Mouse (Mus musculus): ENCODE measurements around the gene Tas1r3. TPM values are rescaled to one million over a fixed set of nuclear protein-coding genes. Genes with fewer than 3 reads are reported as not detected.

The Tas1r3 gene
- polyA plus RNA-seq, 1 experiment from 2014 or later, result 0.45 TPM

GRCm38 (mm10) chr4:155851951-155852411, 11.2 kb downstream of the Tas1r3 start:
- H3K27ac ChIP-seq (ENCODE audit: low read depth, low read length), result no peak overlapping the region
- H3K4me3 ChIP-seq (ENCODE audit: low read depth, low read length), result no peak overlapping the region
- WGBS, result 80% methylated on average over 2 of the region's 2 CpGs
- H3K36me3 ChIP-seq (ENCODE audit: control insufficient read depth, insufficient read depth, low read length), result peaks cover 4% of the 10 kb centered on the region; the same call in 1 of the 2 replicates
- H3K9me3 ChIP-seq (ENCODE audit: control insufficient read depth, low read length), result no peaks in the 10 kb centered on the region
- DNase-seq (ENCODE audit: low spot score) (no peak), ATAC-seq (replicated peaks; ENCODE audit: low FRiP score) (no peak)
- no peaks in the 10 kb centered on the region for H3K27me3 ChIP-seq (ENCODE audit: control insufficient read depth, insufficient read depth, low read length)
- peaks cover 9% of the 10 kb centered on the region; the same call in 1 of the 2 replicates for H3K4me1 ChIP-seq (replicated peaks; ENCODE audit: control insufficient read depth, insufficient read depth, low read length)
- no peak overlapping the region for H3K9ac ChIP-seq (ENCODE audit: low read length)
- no peak overlapping the region for H3K4me2 ChIP-seq (ENCODE audit: low read depth, low read length, severe bottlenecking)

GRCm38 (mm10) chr4:155851368-155851767, 11.8 kb downstream of the Tas1r3 start:
- Histone ChIP-seq H3K4me1 (replicated peaks; ENCODE audit: control insufficient read depth, insufficient read depth, low read length) (peaks cover 10% of the 10 kb centered on the region; the same call in 1 of the 2 replicates), H3K9ac (ENCODE audit: low read length) (no peak overlapping the region), H3K4me3 (ENCODE audit: low read depth, low read length) (no peak overlapping the region), H3K4me2 (ENCODE audit: low read depth, low read length, severe bottlenecking) (no peak overlapping the region), H3K27ac (ENCODE audit: low read depth, low read length) (no peak overlapping the region), H3K27me3 (ENCODE audit: control insufficient read depth, insufficient read depth, low read length) (no peaks in the 10 kb centered on the region), H3K9me3 (ENCODE audit: control insufficient read depth, low read length) (no peaks in the 10 kb centered on the region), H3K36me3 (ENCODE audit: control insufficient read depth, insufficient read depth, low read length) (no peaks in the 10 kb centered on the region; the same call in 1 of the 2 replicates)
- WGBS, result 87% methylated on average over 3 of the region's 3 CpGs
- DNase-seq (ENCODE audit: low spot score), result no peak
- no peak for ATAC-seq (replicated peaks; ENCODE audit: low FRiP score)

- Histone ChIP-seq H3K4me2 (ENCODE audit: low read depth, low read length, severe bottlenecking) (no peak overlapping the region), H3K27me3 (ENCODE audit: control insufficient read depth, insufficient read depth, low read length) (no peaks in the 10 kb centered on the region), H3K9me3 (ENCODE audit: control insufficient read depth, low read length) (no peaks in the 10 kb centered on the region), H3K9ac (ENCODE audit: low read length) (no peak overlapping the region), H3K27ac (ENCODE audit: low read depth, low read length) (no peak overlapping the region), H3K36me3 (ENCODE audit: control insufficient read depth, insufficient read depth, low read length) (no peaks in the 10 kb centered on the region; the same call in 1 of the 2 replicates), H3K4me3 (ENCODE audit: low read depth, low read length) (no peak overlapping the region), H3K4me1 (replicated peaks; ENCODE audit: control insufficient read depth, insufficient read depth, low read length) (peaks cover 10% of the 10 kb centered on the region; the same call in 1 of the 2 replicates)
- 97% methylated on average over 3 of the region's 3 CpGs for WGBS
- DNase-seq (ENCODE audit: low spot score) (no peak), ATAC-seq (replicated peaks; ENCODE audit: low FRiP score) (no peak)
These were observed 13.2 kb downstream of the Tas1r3 start for GRCm38 (mm10) chr4:155849792-155850451.

GRCm38 (mm10) chr4:155849391-155849790, 13.8 kb downstream of the Tas1r3 start:
- Histone ChIP-seq H3K9me3 (ENCODE audit: control insufficient read depth, low read length) (no peaks in the 10 kb centered on the region), H3K4me1 (replicated peaks; ENCODE audit: control insufficient read depth, insufficient read depth, low read length) (peaks cover 10% of the 10 kb centered on the region; the same call in 1 of the 2 replicates), H3K36me3 (ENCODE audit: control insufficient read depth, insufficient read depth, low read length) (no peaks in the 10 kb centered on the region; the same call in 1 of the 2 replicates), H3K27me3 (ENCODE audit: control insufficient read depth, insufficient read depth, low read length) (no peaks in the 10 kb centered on the region), H3K4me3 (ENCODE audit: low read depth, low read length) (no peak overlapping the region), H3K27ac (ENCODE audit: low read depth, low read length) (no peak overlapping the region), H3K9ac (ENCODE audit: low read length) (no peak overlapping the region), H3K4me2 (ENCODE audit: low read depth, low read length, severe bottlenecking) (no peak overlapping the region)
- ATAC-seq (replicated peaks; ENCODE audit: low FRiP score) (no peak), DNase-seq (ENCODE audit: low spot score) (no peak)
- 82% methylated on average over 2 of the region's 2 CpGs for WGBS

- H3K4me3 ChIP-seq (ENCODE audit: low read depth, low read length), result peak overlapping the region; percentile 93
- no peaks in the 10 kb centered on the region; the same call in 1 of the 2 replicates for H3K36me3 ChIP-seq (ENCODE audit: control insufficient read depth, insufficient read depth, low read length)
- peaks cover 10% of the 10 kb centered on the region; the same call in 1 of the 2 replicates for H3K4me1 ChIP-seq (replicated peaks; ENCODE audit: control insufficient read depth, insufficient read depth, low read length)
- no peak overlapping the region for H3K27ac ChIP-seq (ENCODE audit: low read depth, low read length)
- DNase-seq (ENCODE audit: low spot score) (no peak), ATAC-seq (replicated peaks; ENCODE audit: low FRiP score) (no peak)
- H3K27me3 ChIP-seq (ENCODE audit: control insufficient read depth, insufficient read depth, low read length), result no peaks in the 10 kb centered on the region
- no peaks in the 10 kb centered on the region for H3K9me3 ChIP-seq (ENCODE audit: control insufficient read depth, low read length)
- 58% methylated on average over 7 of the region's 7 CpGs for WGBS
- peak overlapping the region; percentile 88 for H3K9ac ChIP-seq (ENCODE audit: low read length)
- H3K4me2 ChIP-seq (ENCODE audit: low read depth, low read length, severe bottlenecking), result peak overlapping the region; percentile 89
These were observed 14.6 kb downstream of the Tas1r3 start for GRCm38 (mm10) chr4:155848434-155849095.

GRCm38 (mm10) chr4:155847591-155848352, 15.4 kb downstream of the Tas1r3 start:
- 1% methylated on average over 61 of the region's 69 CpGs for whole genome bisulfite sequencing
- DNase-seq (ENCODE audit: low spot score), result peak; percentile 72
- peak; percentile 37 for ATAC-seq (replicated peaks; ENCODE audit: low FRiP score)
- H3K4me1 ChIP-seq (replicated peaks; ENCODE audit: control insufficient read depth, insufficient read depth, low read length), result peaks cover 10% of the 10 kb centered on the region; the same call in 1 of the 2 replicates
- H3K27ac ChIP-seq (ENCODE audit: low read depth, low read length), result peak overlapping the region; percentile 12; the same call in 1 of the 2 replicates
- peak overlapping the region; percentile 89 for H3K4me2 ChIP-seq (ENCODE audit: low read depth, low read length, severe bottlenecking)
- peak overlapping the region; percentile 93 for H3K4me3 ChIP-seq (ENCODE audit: low read depth, low read length)
- peak overlapping the region; percentile 88 for H3K9ac ChIP-seq (ENCODE audit: low read length)
- H3K36me3 ChIP-seq (ENCODE audit: control insufficient read depth, insufficient read depth, low read length), result no peaks in the 10 kb centered on the region
- H3K27me3 ChIP-seq (ENCODE audit: control insufficient read depth, insufficient read depth, low read length), result no peaks in the 10 kb centered on the region
- H3K9me3 ChIP-seq (ENCODE audit: control insufficient read depth, low read length), result no peaks in the 10 kb centered on the region

- Histone ChIP-seq H3K4me1 (replicated peaks; ENCODE audit: control insufficient read depth, insufficient read depth, low read length) (peaks cover 10% of the 10 kb centered on the region; the same call in 1 of the 2 replicates), H3K4me2 (ENCODE audit: low read depth, low read length, severe bottlenecking) (peak within 1 kb of the TSS; percentile 89), H3K27me3 (ENCODE audit: control insufficient read depth, insufficient read depth, low read length) (no peaks in the 10 kb centered on the region), H3K9me3 (ENCODE audit: control insufficient read depth, low read length) (no peaks in the 10 kb centered on the region), H3K4me3 (ENCODE audit: low read depth, low read length) (peak within 1 kb of the TSS; percentile 93), H3K9ac (ENCODE audit: low read length) (peak within 1 kb of the TSS; percentile 88), H3K27ac (ENCODE audit: low read depth, low read length) (peak within 1 kb of the TSS; percentile 12; the same call in 1 of the 2 replicates), H3K36me3 (ENCODE audit: control insufficient read depth, insufficient read depth, low read length) (no peaks in the 10 kb centered on the region)
- WGBS, result 2% methylated on average over 63 of the region's 65 CpGs
- DNase-seq (ENCODE audit: low spot score) (peak; percentile 98), ATAC-seq (replicated peaks; ENCODE audit: low FRiP score) (peak; percentile 94)
These were observed 16.1 kb downstream of the Tas1r3 start, which contains the start of gene Dvl1 for GRCm38 (mm10) chr4:155846871-155847578. TSS of gene Dvl1 (plus strand) at chr4:155847402.

Measured in forebrain, embryonic 11.5 days (tissue).